Mouse (Mus musculus) kidney, adult 2 months (tissue): ENCODE data around the gene Xirp1.

Experiments used
- CTCF ChIP-seq: fragments of 200-500 bp; conservative IDR thresholded peaks from 2 replicates; pipeline ENCODE4 v1.5.1; 2011; ENCODE audit warnings: low read depth, mild to moderate bottlenecking, control low read depth, low read length, moderate library complexity, mixed read lengths; ENCODE audit not compliant: insufficient read depth, insufficient read length
- POLR2A ChIP-seq: fragments of 200-500 bp; IDR thresholded peaks from one replicate; pipeline ENCODE4 v1.6.1; 2011; ENCODE audit warnings: low read depth, low read length, control low read depth

GRCm38 (mm10) chr9:119991310-119991709 lies 32.1 kb downstream of the Xirp1 start:
- TF ChIP-seq POLR2A, result no peak
- no peak for TF ChIP-seq CTCF
